Mouse (Mus musculus) myocyte (in vitro differentiated cells): Measurements from ENCODE around the gene Arl4c. TPM values are rescaled to one million over a fixed set of nuclear protein-coding genes. Genes with fewer than 3 reads are reported as not detected.

Experiments used
- H3K27me3 ChIP-seq: one replicate; pipeline ENCODE4 v1.6.1; 2011; ENCODE audit not compliant: control insufficient read depth, insufficient read depth, insufficient read length
- H3K36me3 ChIP-seq: one replicate; pipeline ENCODE4 v1.6.1; 2011; ENCODE audit not compliant: control insufficient read depth, insufficient read depth
- H3K4me2 ChIP-seq: one replicate; pipeline ENCODE4 v1.6.1; 2011; ENCODE audit warnings: low read depth, control low read depth
- H3K4me3 ChIP-seq: one replicate; pipeline ENCODE4 v1.5.1; 2011; ENCODE audit warnings: mild to moderate bottlenecking, control low read depth, moderate library complexity
- H3K79me2 ChIP-seq: one replicate; pipeline ENCODE4 v1.6.1; 2011; ENCODE audit not compliant: control insufficient read depth, insufficient read depth
- H3ac ChIP-seq: one replicate; pipeline ENCODE4 v1.6.1; 2011; ENCODE audit not compliant: control insufficient read depth, insufficient read length
- CEBPB ChIP-seq: IDR thresholded peaks from 2 replicates; pipeline ENCODE4 v1.6.1; 2011; ENCODE audit warnings: mild to moderate bottlenecking, moderate library complexity; ENCODE audit not compliant: poor library complexity, insufficient read depth, severe bottlenecking
- E2F4 ChIP-seq: IDR thresholded peaks from one replicate; pipeline ENCODE4 v1.6.1; 2011; ENCODE audit warnings: mild to moderate bottlenecking, control low read depth, moderate library complexity; ENCODE audit not compliant: insufficient read depth
- MAX ChIP-seq: IDR thresholded peaks from one replicate; pipeline ENCODE4 v1.6.1; 2011; ENCODE audit warnings: low read depth, mild to moderate bottlenecking, control low read depth
- MYOD1 ChIP-seq, 3 experiments: IDR thresholded peaks; one replicate each; pipeline ENCODE4 v1.6.1; 2011; ENCODE audit warnings: control low read depth in 2 of 3, low read depth in 2 of 3, mild to moderate bottlenecking in 2 of 3, moderate library complexity in 1 of 3; ENCODE audit not compliant: insufficient read length in 2 of 3, control insufficient read depth in 1 of 3
- MYOG ChIP-seq, 3 experiments: IDR thresholded peaks; one replicate each; pipeline ENCODE4 v1.6.1; 2011; ENCODE audit warnings: control low read depth in 2 of 3, low read depth in 2 of 3, mild to moderate bottlenecking in 2 of 3; ENCODE audit not compliant: insufficient read length in 2 of 3, control insufficient read depth in 1 of 3, insufficient read depth in 1 of 3
- POLR2A ChIP-seq: IDR thresholded peaks from one replicate; pipeline ENCODE4 v1.6.1; 2011; ENCODE audit warnings: low read depth, mild to moderate bottlenecking, control low read depth, moderate library complexity; ENCODE audit not compliant: insufficient read length
- POLR2AphosphoS2 ChIP-seq: IDR thresholded peaks from one replicate; pipeline ENCODE4 v1.6.1; 2011; ENCODE audit warnings: low read depth, control low read depth; ENCODE audit not compliant: insufficient read length
- REST ChIP-seq: IDR thresholded peaks from one replicate; pipeline ENCODE4 v1.6.1; 2011; ENCODE audit warnings: mild to moderate bottlenecking, control low read depth, moderate library complexity; ENCODE audit not compliant: insufficient read depth, insufficient read length
- SRF ChIP-seq: IDR thresholded peaks from one replicate; pipeline ENCODE4 v1.6.1; 2011; ENCODE audit warnings: low read depth; ENCODE audit not compliant: control insufficient read depth, insufficient read length
- TCF12 ChIP-seq: IDR thresholded peaks from one replicate; pipeline ENCODE4 v1.6.1; 2011; ENCODE audit warnings: mild to moderate bottlenecking, control low read depth; ENCODE audit not compliant: poor library complexity, insufficient read depth, severe bottlenecking
- TCF3 ChIP-seq: IDR thresholded peaks from one replicate; pipeline ENCODE4 v1.6.1; 2011; ENCODE audit warnings: low read depth, control low read depth; ENCODE audit not compliant: insufficient read length
- USF1 ChIP-seq: IDR thresholded peaks from one replicate; pipeline ENCODE4 v1.6.1; 2011; ENCODE audit warnings: low read depth, mild to moderate bottlenecking, control low read depth, moderate library complexity
- polyA plus RNA-seq: library from polyadenylated mRNA; unstranded; fragments of >200 nt; fragmentation: generic; extraction: Trizol; gene quantifications from one replicate; pipeline ENCODE4 v1.2.1, GENCODE M21; 2012; ENCODE audit warnings: missing spikeins

Gene Arl4c
- polyA plus RNA-seq, 1 experiment = 25.2 TPM

DNA sequence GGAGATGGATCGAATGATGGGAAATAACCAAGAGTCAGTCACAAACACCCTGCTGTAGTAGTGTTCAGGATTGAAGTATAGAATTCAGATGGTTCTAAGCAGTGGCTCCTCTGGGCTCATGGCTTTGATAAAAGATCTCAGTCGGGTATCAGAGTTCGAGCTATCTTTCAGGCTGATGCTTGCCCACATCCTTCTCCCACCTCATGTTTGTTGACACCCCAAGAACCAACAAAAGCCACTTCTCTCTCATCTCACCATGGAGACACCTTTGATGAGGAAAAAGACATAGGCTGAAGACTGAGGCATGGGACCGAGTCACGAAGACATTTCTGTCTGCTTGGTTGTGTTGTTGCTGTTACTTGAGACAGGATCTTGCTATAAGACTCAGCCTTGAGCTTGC, 57.6 kb downstream of the Arl4c start:
- Histone ChIP-seq H3K79me2 (no peaks in the 10 kb centered on the region), H3K36me3 (no peaks in the 10 kb centered on the region), H3K4me3 (no peak overlapping the region), H3K27me3 (no peaks in the 10 kb centered on the region), H3K4me2 (no peak overlapping the region), H3ac (no peak overlapping the region)
- TF ChIP-seq POLR2A (no peak), MYOD1 (IDR thresholded peaks at IDR 0.05; ENCODE audit: control insufficient read depth in 1 of 3, insufficient read length in 2 of 3, low read depth in 2 of 3) (no peak), MYOG (IDR thresholded peaks at IDR 0.05; ENCODE audit: control insufficient read depth in 1 of 3, insufficient read depth in 1 of 3, insufficient read length in 2 of 3, low read depth in 2 of 3) (no peak), USF1 (no peak), TCF12 (no peak)

DNA sequence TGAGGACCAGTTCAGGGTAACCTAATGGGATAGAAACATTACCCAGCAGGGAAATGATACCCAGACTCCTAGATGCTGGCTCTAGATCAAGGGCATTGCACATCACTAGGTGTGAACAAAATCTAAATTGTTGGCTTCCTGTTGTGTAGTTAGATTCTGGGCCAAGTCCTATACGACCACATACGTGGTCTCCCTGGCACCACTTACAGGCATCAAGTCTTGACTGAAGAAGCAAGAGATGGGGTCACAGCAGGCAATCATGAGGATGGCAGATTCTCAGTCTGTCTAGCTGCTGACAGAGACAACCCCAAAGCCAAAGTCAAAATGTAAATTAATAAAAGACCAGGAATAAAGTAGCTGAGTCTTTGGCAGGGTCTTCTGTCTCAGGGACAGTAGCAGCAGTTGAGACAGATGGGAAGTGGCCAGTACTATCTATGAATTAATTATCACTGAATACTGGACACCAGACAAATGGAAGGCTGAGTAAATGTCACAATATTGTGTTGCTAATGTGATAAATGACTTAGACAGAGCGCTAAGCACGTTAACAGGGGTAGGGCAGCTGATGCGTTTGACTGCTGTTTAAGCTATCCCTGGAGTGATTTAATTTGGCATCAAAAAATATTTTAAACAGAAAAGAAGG, 58.7 kb downstream of the Arl4c start:
- TF ChIP-seq TCF12 (no peak), MAX (no peak), USF1 (no peak), REST (no peak), POLR2AphosphoS2 (no peak), E2F4 (no peak), CEBPB (no peak), POLR2A (no peak), MYOD1 (IDR thresholded peaks at IDR 0.05; ENCODE audit: control insufficient read depth in 1 of 3, insufficient read length in 2 of 3, low read depth in 2 of 3) (no peak), SRF (no peak)
- Histone ChIP-seq H3K4me3 (no peak overlapping the region), H3ac (no peak overlapping the region), H3K27me3 (no peaks in the 10 kb centered on the region), H3K36me3 (no peaks in the 10 kb centered on the region), H3K4me2 (no peak overlapping the region), H3K79me2 (no peaks in the 10 kb centered on the region)

DNA sequence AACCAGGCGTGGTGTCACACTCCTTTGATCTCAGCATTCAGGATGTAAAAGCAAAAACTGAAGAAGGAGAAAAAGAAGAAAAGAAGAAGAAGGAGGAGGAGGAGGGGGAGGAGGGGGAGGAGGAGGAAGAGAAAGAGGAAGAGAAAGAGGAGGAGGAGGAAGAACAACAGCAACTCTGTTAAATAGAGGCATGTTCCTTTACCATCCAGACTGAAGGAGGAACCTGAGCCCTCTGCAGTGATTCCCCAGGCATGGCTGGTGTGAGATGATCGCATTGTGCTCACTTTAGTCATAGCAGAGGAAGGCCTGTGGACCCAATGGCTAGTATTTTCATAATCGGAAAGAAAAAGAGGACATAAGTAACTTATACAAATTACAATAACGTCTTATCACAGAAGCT, 59.3 kb downstream of the Arl4c start:
- Histone ChIP-seq H3K36me3 (no peaks in the 10 kb centered on the region), H3K79me2 (no peaks in the 10 kb centered on the region), H3K27me3 (no peaks in the 10 kb centered on the region), H3K4me3 (no peak overlapping the region), H3K4me2 (no peak overlapping the region), H3ac (no peak overlapping the region)
- TF ChIP-seq TCF12 (no peak), POLR2AphosphoS2 (no peak), E2F4 (no peak), MAX (no peak), USF1 (no peak), REST (no peak), POLR2A (no peak)

DNA sequence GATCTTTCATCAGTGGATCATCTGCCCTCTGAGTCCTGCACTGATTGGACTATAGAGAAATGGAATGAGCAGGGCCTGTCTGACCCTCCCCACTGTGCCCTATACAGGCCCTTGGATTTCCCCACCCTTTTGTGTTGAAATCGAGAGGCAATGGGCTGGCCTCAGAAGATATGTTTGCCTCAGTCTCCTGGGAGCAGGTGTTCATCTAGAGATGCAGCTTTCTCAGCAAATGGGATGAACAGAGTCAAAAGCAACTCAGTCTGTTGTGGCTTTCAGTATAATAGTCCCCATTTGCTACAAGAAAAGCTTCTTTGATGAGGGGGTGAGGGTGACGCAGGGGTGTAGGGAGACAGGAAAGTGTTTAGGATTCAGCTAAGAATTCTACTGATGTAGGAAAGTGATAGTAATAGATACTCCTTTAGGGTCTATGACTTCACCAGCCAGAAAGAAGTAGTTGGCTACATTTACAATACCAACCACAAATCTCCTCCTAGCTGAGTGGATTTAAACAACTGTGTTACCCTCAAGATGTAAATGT, 60.3 kb downstream of the Arl4c start:
- no peak overlapping the region for H3K4me3 ChIP-seq
- no peak overlapping the region for H3ac ChIP-seq
- H3K4me2 ChIP-seq = no peak overlapping the region
- H3K27me3 ChIP-seq = no peaks in the 10 kb centered on the region
- TF ChIP-seq USF1 = no peak
- TF ChIP-seq REST = no peak
- TF ChIP-seq SRF = no peak
- no peak for TF ChIP-seq CEBPB
- no peak for TF ChIP-seq TCF12
- no peak for TF ChIP-seq POLR2A
- no peak for TF ChIP-seq MAX
- no peak for TF ChIP-seq TCF3
- no peak for TF ChIP-seq MYOD1 (IDR thresholded peaks at IDR 0.05; ENCODE audit: control insufficient read depth in 1 of 3, insufficient read length in 2 of 3, low read depth in 2 of 3)
- TF ChIP-seq POLR2AphosphoS2 = no peak
- no peak for TF ChIP-seq MYOG (IDR thresholded peaks at IDR 0.05; ENCODE audit: control insufficient read depth in 1 of 3, insufficient read depth in 1 of 3, insufficient read length in 2 of 3, low read depth in 2 of 3)
- TF ChIP-seq E2F4 = no peak
- H3K36me3 ChIP-seq = no peaks in the 10 kb centered on the region
- no peaks in the 10 kb centered on the region for H3K79me2 ChIP-seq

DNA sequence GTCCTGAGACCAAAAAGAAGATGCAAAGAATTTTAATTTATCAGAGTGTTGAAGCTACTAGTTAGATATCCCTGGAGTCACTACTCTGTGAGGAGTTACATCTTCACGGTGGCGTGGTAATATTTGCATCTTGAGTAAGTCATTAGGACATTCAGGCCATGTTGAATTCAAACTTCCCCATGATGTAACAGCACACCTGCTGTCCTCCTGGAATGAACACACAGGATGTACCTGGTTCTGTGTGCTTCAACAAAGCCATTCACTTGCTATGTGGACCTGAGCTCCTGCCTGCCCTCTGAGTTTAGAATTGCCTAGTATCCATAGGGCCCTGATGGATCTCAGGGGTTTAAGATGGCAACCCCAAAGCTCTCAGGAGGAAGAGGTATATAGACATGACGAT, 60.8 kb downstream of the Arl4c start:
- Histone ChIP-seq H3ac (no peak overlapping the region), H3K27me3 (no peaks in the 10 kb centered on the region), H3K4me3 (no peak overlapping the region), H3K36me3 (no peaks in the 10 kb centered on the region), H3K4me2 (no peak overlapping the region), H3K79me2 (no peaks in the 10 kb centered on the region)
- TF ChIP-seq USF1 (no peak), TCF3 (no peak), TCF12 (no peak), POLR2AphosphoS2 (no peak), MYOD1 (IDR thresholded peaks at IDR 0.05; ENCODE audit: control insufficient read depth in 1 of 3, insufficient read length in 2 of 3, low read depth in 2 of 3) (no peak), MAX (no peak), SRF (no peak), E2F4 (no peak), CEBPB (no peak), REST (no peak), POLR2A (no peak), MYOG (IDR thresholded peaks at IDR 0.05; ENCODE audit: control insufficient read depth in 1 of 3, insufficient read depth in 1 of 3, insufficient read length in 2 of 3, low read depth in 2 of 3) (no peak)
